Mouse (Mus musculus): ENCODE data around the gene Apc2. TPM values are rescaled to one million over a fixed set of nuclear protein-coding genes. Genes with fewer than 3 reads are reported as not detected.
A peak's percentile ranks its signal among the peaks of the same experiment; 100 is the strongest.

Apc2 gene
- polyA plus RNA-seq, 1 experiment from 2014 or later, result 234 TPM

DNA sequence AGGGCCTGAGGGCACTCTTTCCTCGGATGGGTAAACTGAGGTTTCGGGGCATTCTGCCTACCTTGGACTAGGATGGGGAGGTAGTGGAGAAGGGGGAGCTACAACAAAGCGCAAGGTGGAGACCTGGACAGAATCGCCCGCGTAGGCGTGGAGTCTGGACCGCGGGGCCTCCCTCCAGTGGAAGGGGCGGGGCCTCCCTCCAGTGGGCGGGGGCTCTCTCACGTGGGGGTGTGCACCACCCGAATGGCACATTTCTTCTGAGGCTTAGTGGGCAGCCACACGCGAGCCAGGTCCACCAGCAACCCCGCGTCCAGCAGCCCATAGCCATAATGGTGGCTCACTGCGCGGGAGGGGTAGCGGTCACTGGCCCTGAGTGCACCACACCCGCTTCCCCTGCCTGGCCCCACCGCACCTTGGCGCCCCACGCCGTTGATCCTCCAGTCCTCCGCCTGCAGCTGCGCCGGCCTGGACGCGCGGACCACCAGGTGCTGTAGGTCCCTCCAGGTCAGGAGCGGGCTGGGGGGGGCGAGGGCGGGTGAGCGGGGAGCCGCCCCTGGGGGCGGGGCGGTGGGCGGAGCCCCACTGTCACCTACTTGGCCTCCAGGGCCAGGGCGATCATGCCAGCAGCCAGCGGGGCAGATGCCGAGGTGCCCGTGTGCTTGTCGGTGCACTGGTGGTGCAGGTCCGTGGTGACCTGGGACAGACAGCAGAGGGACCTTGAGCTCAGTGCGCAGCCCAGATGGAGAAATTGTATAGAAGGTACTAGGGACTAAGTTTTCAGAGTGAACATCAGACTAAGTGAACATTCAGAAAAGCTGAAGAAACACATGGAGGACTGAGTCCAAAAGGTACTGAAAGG, 27.7 kb downstream of the Apc2 start:
- peak overlapping the region; percentile 54 for H3K4me3 ChIP-seq (replicated peaks; ENCODE audit: low read length)
- H3K36me3 ChIP-seq (ENCODE audit: control insufficient read depth, insufficient read depth), result no peaks in the 10 kb centered on the region
- WGBS, result under 1% methylated on average over 43 of the region's 46 CpGs
- H3K27ac ChIP-seq (ENCODE audit: low read length), result no peak overlapping the region
- H3K4me1 ChIP-seq (replicated peaks; ENCODE audit: control insufficient read depth, insufficient read depth, low read length), result peaks cover 24% of the 10 kb centered on the region
- H3K27me3 ChIP-seq (replicated peaks; ENCODE audit: control insufficient read depth, insufficient read depth, low read length), result no peaks in the 10 kb centered on the region
- ATAC-seq, result peak; percentile 5; the same call in 1 of the 2 replicates
- H3K9ac ChIP-seq (replicated peaks; ENCODE audit: low read depth, low read length), result peak overlapping the region; percentile 65
- H3K4me2 ChIP-seq (ENCODE audit: low read length), result peak overlapping the region; percentile 89
- H3K9me3 ChIP-seq (ENCODE audit: control insufficient read depth, low read length), result no peaks in the 10 kb centered on the region

DNA sequence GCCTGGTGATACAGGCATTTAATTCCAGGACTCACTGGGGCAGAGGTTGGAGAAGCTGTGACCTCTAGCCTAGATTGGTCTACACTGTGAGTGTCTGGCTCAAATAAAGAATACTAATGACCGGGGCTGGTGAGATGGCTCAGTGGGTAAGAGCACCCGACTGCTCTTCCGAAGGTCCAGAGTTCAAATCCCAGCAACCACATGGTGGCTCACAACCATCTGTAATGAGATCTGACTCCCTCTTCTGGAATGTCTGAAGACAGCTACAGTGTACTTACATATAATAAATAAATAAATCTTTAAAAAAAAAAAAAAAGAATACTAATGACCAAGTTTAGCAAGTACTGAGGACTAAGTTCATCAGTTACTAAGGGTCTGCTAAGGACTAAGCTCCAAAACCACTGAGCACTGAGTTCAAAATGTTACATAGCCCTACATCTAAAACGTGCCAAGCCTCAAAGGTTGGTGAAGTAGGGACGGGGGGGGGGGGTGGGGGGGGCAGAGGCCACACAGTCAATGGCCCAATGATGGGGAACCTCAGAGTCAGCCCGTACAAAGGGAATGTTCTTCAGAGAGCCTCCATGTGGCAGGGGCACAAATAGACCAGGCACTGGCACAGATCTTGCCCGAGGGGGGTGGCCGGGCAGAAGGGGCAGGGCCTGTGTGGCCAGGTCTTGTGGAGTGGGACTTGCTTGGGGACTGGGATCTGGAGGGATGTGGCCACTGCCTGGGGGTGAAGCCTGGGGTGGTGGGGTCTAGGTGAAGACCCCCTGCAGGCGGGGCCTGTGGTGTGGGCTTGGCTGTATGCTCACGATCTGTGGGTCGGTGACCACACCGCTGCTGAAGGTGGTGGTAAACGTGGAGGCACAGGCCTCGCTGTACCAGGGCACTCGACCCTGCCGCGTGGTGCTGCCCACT, 28.6 kb downstream of the Apc2 start:
- Histone ChIP-seq H3K9me3 (ENCODE audit: control insufficient read depth, low read length) (no peaks in the 10 kb centered on the region), H3K27ac (ENCODE audit: low read length) (no peak overlapping the region), H3K4me1 (replicated peaks; ENCODE audit: control insufficient read depth, insufficient read depth, low read length) (peaks cover 22% of the 10 kb centered on the region), H3K27me3 (replicated peaks; ENCODE audit: control insufficient read depth, insufficient read depth, low read length) (no peaks in the 10 kb centered on the region), H3K4me3 (replicated peaks; ENCODE audit: low read length) (no peak overlapping the region), H3K9ac (replicated peaks; ENCODE audit: low read depth, low read length) (no peak overlapping the region), H3K4me2 (ENCODE audit: low read length) (no peak overlapping the region), H3K36me3 (ENCODE audit: control insufficient read depth, insufficient read depth) (no peaks in the 10 kb centered on the region)
- 82% methylated on average over 17 of the region's 17 CpGs for WGBS
- no peak for ATAC-seq

DNA sequence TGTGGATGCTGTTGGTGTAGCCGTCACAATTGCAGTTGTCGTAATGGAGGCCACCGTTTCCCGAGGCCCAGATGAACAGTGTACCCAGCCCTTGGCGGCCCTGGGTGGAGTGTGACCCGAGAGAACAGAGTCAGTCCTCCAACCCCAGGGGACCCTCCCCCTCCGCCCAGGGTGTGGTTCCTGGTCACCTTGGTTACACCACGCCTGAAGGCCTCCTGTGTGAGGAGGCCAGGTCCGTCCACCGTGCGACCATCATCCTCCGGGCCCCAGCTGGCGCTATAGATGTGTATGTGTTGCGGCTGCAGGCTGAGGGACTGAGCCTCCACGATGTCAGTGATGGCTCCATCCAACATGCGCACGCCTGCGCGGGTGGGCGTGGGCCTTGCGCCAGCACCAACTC, 29.3 kb downstream of the Apc2 start:
- Histone ChIP-seq H3K27me3 (replicated peaks; ENCODE audit: control insufficient read depth, insufficient read depth, low read length) (no peaks in the 10 kb centered on the region), H3K9ac (replicated peaks; ENCODE audit: low read depth, low read length) (no peak overlapping the region), H3K27ac (ENCODE audit: low read length) (no peak overlapping the region), H3K4me2 (ENCODE audit: low read length) (no peak overlapping the region), H3K9me3 (ENCODE audit: control insufficient read depth, low read length) (no peaks in the 10 kb centered on the region), H3K4me1 (replicated peaks; ENCODE audit: control insufficient read depth, insufficient read depth, low read length) (peaks cover 18% of the 10 kb centered on the region), H3K4me3 (replicated peaks; ENCODE audit: low read length) (no peak overlapping the region), H3K36me3 (ENCODE audit: control insufficient read depth, insufficient read depth) (no peaks in the 10 kb centered on the region)
- no peak for ATAC-seq
- WGBS, result 84% methylated on average over 21 of the region's 21 CpGs

DNA sequence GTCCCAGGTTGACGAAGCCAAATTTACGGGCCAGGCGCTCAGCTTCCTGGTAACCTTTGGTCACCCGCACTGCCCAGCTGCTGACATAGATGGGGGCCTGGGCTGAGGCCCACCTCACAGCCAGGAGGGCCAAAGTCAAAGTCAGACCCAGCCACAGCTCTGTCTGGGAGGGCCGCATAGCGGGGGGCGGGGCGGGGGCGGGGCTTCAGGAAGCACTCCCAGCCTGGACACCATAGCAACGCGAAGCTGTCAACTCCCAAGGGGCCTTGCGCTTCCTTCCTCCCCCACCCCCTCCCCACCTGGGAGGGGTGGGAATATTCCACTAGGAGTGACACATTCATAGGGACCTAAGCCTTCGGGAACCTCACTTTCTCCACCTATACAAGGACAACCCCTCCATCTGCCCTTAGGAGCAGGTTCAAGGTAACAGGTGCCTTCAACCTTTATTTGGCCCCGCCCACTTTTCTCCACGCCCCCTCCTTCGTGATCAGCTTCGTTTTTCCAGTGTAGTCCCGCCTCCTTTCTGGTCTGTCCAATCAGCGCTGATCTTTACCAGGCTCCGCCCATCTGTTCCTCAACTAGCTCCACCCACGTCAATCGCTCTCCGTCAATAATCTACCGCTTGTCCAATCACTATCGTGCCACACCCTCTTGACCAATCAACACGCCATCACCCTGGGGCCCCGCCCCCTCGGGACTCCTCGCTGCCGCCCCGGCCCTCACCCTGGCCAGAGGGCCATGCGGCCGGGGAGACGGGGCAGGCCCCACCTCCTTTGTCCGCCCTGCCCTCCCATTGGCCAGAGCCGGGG, 33.7 kb downstream of the Apc2 start, which contains the start of the genes Pcsk4 and Reep6:
Gene Pcsk4, minus strand, starts transcription at position 226 of the 809 bp plus-strand sequence.
Gene Reep6, plus strand, starts transcription at position 681 of the 809 bp plus-strand sequence.
- peak within 1 kb of the TSS; percentile 47 for H3K4me3 ChIP-seq (replicated peaks; ENCODE audit: low read length)
- WGBS, result 4% methylated on average over 35 of the region's 36 CpGs
- peak; percentile 88 for ATAC-seq

DNA sequence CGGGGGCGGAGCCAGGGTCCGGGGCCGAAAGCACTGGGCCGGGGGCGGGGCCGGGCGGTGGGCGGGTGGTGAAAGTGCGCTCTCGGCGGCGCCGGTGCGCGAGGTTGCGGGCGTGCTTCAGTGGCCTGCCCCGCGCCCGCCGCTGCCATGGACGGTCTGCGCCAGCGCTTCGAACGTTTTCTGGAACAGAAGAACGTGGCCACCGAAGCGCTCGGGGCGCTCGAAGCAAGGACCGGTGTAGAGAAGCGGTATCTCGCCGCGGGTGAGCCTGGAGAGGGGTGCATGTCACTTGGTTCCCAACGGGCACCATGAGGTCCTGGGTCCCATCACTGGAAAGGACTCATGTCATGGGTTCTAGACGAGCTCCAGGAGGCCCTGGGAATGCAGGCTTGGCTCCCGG, 34.3 kb downstream of the Apc2 start:
- ATAC-seq, result no peak
- 1% methylated on average over 40 of the region's 41 CpGs for WGBS
- peak overlapping the region; percentile 47 for H3K4me3 ChIP-seq (replicated peaks; ENCODE audit: low read length)
- no peaks in the 10 kb centered on the region for H3K27me3 ChIP-seq (replicated peaks; ENCODE audit: control insufficient read depth, insufficient read depth, low read length)
- H3K9me3 ChIP-seq (ENCODE audit: control insufficient read depth, low read length), result no peaks in the 10 kb centered on the region
- H3K4me1 ChIP-seq (replicated peaks; ENCODE audit: control insufficient read depth, insufficient read depth, low read length), result peaks cover 8% of the 10 kb centered on the region
- H3K9ac ChIP-seq (replicated peaks; ENCODE audit: low read depth, low read length), result peak overlapping the region; percentile 54
- H3K27ac ChIP-seq (ENCODE audit: low read length), result no peak overlapping the region
- no peaks in the 10 kb centered on the region for H3K36me3 ChIP-seq (ENCODE audit: control insufficient read depth, insufficient read depth)
- H3K4me2 ChIP-seq (ENCODE audit: low read length), result peak overlapping the region; percentile 86

More for the DNA sequence above, 33.7 kb downstream of the Apc2 start, which contains the start of the genes Pcsk4 and Reep6:
- Histone ChIP-seq H3K9ac (replicated peaks; ENCODE audit: low read depth, low read length) (peak within 1 kb of the TSS; percentile 54), H3K9me3 (ENCODE audit: control insufficient read depth, low read length) (no peaks in the 10 kb centered on the region), H3K36me3 (ENCODE audit: control insufficient read depth, insufficient read depth) (no peaks in the 10 kb centered on the region), H3K4me2 (ENCODE audit: low read length) (peak within 1 kb of the TSS; percentile 86), H3K4me1 (replicated peaks; ENCODE audit: control insufficient read depth, insufficient read depth, low read length) (peaks cover 8% of the 10 kb centered on the region), H3K27me3 (replicated peaks; ENCODE audit: control insufficient read depth, insufficient read depth, low read length) (no peaks in the 10 kb centered on the region), H3K27ac (ENCODE audit: low read length) (no peak within 1 kb of the TSS)

DNA sequence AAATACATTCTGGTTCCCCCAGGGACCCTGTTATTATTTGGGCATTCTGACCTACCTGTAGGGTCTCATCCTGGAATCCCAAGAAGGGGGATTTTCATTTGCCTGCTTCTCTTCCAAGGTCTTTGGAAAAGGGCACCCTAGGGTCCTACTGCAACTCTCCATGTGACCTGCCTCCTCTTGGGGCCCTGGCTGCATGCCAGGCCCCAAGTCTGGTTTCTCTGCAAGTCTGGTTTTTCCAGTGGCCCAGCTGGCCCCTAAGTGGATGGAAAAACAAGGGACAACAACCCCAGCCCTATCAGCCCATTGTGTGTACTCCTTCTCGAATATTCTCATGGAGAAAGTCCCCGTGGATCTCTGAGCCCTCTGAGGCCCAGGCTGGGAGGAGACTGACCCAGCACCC, 35.1 kb downstream of the Apc2 start:
- no peak for ATAC-seq
- H3K4me2 ChIP-seq (ENCODE audit: low read length), result no peak overlapping the region; the same call in 1 of the 2 replicates
- no peak overlapping the region for H3K27ac ChIP-seq (ENCODE audit: low read length)
- H3K9me3 ChIP-seq (ENCODE audit: control insufficient read depth, low read length), result no peaks in the 10 kb centered on the region
- 71% methylated on average over 2 of the region's 2 CpGs for WGBS
- no peaks in the 10 kb centered on the region for H3K27me3 ChIP-seq (replicated peaks; ENCODE audit: control insufficient read depth, insufficient read depth, low read length)
- no peak overlapping the region for H3K4me3 ChIP-seq (replicated peaks; ENCODE audit: low read length)
- H3K36me3 ChIP-seq (ENCODE audit: control insufficient read depth, insufficient read depth), result no peaks in the 10 kb centered on the region
- H3K4me1 ChIP-seq (replicated peaks; ENCODE audit: control insufficient read depth, insufficient read depth, low read length), result peaks cover 8% of the 10 kb centered on the region
- H3K9ac ChIP-seq (replicated peaks; ENCODE audit: low read depth, low read length), result no peak overlapping the region

DNA sequence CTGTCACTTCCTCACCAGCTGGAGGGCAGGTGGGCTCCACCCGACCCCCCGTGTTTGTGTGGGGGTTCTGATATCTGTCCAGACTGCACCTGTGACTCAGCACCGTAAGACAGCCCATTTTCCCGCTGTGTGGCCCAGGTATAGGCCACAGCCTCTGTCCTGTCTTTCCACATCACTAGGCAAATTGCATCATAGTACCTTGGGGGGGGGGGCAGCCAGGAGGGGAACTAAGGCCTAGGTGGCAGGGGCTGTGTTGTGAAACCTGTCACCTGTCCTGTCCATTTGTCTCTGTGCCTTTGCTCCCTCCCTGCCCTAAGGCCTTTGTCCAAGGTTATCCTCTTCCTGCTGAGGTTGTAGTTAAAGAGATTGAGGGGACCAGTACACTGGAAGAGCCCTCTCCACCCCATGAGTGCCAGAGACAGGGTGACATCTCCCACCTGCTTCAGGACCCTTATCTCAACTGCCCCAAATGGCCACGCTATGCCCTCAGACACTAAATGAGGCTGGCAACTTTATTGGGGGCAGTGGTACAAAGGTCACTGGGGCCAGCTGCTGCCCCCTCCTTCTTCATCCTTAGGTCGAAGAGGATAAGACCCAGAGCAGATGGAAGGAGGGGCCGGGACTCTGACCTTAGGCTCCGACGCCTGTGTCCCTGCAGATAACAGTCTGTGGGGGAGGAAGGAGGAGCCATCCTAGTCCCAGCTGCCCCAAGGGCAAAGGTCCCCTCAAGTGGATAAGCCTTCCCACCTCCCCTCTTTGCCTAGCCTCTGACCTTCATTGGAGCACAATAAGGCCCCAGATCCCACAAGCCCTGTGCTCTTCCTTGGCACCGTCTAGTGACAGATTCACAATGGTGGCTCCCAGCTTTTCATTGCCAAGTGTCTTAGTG, 36.1 kb downstream of the Apc2 start:
- H3K9me3 ChIP-seq (ENCODE audit: control insufficient read depth, low read length), result no peaks in the 10 kb centered on the region
- ATAC-seq, result no peak
- no peaks in the 10 kb centered on the region for H3K27me3 ChIP-seq (replicated peaks; ENCODE audit: control insufficient read depth, insufficient read depth, low read length)
- no peak overlapping the region for H3K27ac ChIP-seq (ENCODE audit: low read length)
- 82% methylated on average over 10 of the region's 10 CpGs for WGBS
- no peak overlapping the region for H3K4me3 ChIP-seq (replicated peaks; ENCODE audit: low read length)
- H3K36me3 ChIP-seq (ENCODE audit: control insufficient read depth, insufficient read depth), result no peaks in the 10 kb centered on the region
- H3K4me1 ChIP-seq (replicated peaks; ENCODE audit: control insufficient read depth, insufficient read depth, low read length), result peaks cover 8% of the 10 kb centered on the region
- no peak overlapping the region for H3K9ac ChIP-seq (replicated peaks; ENCODE audit: low read depth, low read length)
- no peak overlapping the region for H3K4me2 ChIP-seq (ENCODE audit: low read length)

DNA sequence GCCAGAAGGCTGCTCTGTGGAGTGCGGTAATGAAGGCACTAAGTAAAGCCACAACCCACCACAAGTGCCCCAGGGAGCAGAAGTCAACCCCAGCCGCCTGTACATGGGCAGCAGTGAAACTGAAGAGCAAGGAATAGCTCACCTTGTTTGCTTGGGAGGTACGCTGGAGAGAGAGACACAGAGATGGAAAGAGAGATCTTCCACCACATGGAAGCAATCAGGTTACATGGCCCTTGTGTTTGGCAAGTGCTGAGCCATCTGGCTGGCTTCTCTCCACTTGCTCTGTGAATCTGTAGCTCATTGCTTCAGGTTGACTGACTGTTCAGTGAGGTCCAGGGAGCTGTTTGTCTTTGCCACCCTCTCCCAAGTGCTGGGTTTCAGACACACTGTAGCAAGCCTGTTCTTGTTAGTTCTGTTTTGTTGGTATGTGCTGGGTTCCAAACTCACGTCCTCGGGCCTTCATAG, 36.8 kb downstream of the Apc2 start:
- no peak overlapping the region for H3K27ac ChIP-seq (ENCODE audit: low read length)
- no peaks in the 10 kb centered on the region for H3K36me3 ChIP-seq (ENCODE audit: control insufficient read depth, insufficient read depth)
- H3K27me3 ChIP-seq (replicated peaks; ENCODE audit: control insufficient read depth, insufficient read depth, low read length), result no peaks in the 10 kb centered on the region
- 79% methylated on average over 5 of the region's 5 CpGs for WGBS
- no peak overlapping the region for H3K4me3 ChIP-seq (replicated peaks; ENCODE audit: low read length)
- peaks cover 8% of the 10 kb centered on the region for H3K4me1 ChIP-seq (replicated peaks; ENCODE audit: control insufficient read depth, insufficient read depth, low read length)
- ATAC-seq, result no peak
- no peak overlapping the region for H3K4me2 ChIP-seq (ENCODE audit: low read length)
- H3K9ac ChIP-seq (replicated peaks; ENCODE audit: low read depth, low read length), result no peak overlapping the region
- no peaks in the 10 kb centered on the region for H3K9me3 ChIP-seq (ENCODE audit: control insufficient read depth, low read length)

Data from forebrain, embryonic 16.5 days (tissue).